Mouse (Mus musculus) retina, embryonic 14.5 days (tissue): Measurements from ENCODE around the gene Smarca1.
A peak's percentile ranks its signal among the peaks of the same experiment; 100 is the strongest.

ENCODE experiments used
- DNase-seq: peaks from one replicate; pipeline ENCODE4 v3.0.0-alpha.2; 2015; ENCODE audit warnings: low spot score

The Smarca1 gene

GRCm38 (mm10) chrX:47892431-47893024 lies at the start of gene Smarca1:
Smarca1 (minus strand) TSS chrX:47892974.
- DNase-seq, result peak; percentile 10

DNA sequence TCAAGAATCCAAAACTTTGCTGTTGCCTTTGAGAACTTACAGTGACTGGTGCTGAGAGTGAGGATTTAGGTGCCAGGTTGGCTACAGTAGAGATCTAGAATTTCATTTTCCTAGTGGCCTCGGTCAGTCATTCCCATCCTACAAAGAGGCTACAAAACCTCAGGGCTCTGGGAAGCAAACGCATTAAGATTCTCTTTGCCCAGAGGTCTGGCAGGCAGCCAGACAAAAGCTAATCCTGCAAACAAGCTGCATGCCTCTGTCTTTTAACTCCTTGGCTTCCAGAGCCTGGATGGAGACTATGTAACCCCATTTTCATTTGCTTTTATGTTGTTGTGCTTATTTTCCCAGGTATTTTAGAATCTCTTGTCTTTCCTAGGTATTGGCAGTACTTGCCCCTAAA lies 45.0 kb upstream of the Smarca1 start:
- peak; percentile 22 for DNase-seq

GRCm38 (mm10) chrX:47936885-47937284 lies 44.1 kb upstream of the Smarca1 start:
- DNase-seq, result no peak

DNA sequence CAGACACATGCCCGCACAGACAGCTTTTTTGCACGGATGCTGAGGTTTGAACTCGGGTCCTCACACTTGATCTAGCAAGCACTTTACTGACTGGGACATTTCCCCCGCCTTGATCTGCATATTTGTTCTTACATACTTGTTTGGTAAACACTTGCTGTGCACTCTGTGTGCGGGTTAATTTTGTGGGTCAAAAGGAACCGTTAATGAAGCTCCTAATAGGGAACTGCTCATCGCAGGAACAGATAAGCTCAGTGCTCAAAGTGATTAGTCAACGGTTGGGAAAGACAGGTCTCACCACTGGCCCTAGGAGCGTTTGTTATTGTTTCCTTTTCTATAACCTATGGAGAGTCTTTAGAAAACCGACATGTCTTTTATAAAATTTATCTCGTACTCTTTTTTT lies 41.6 kb upstream of the Smarca1 start:
- no peak for DNase-seq

DNA sequence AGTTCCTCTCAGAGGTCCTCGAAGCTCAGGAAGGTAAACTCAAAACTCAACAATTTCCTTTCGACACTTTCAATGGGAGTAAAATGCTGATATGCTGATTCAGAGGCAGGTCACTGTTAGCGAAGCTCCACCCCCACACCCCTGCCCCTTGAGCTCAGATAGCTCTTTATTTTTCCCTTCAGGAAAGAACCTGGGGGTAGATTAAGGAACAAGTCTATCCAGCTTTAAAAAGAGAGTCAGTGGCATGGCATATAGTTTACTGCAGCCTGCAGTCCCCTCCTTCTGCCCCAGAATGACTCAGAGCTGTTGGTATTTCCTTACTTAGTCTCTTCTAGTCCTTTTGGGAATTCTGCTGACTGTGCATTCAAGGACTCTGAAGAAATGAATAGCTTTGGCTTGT lies 37.7 kb upstream of the Smarca1 start:
- no peak for DNase-seq

DNA sequence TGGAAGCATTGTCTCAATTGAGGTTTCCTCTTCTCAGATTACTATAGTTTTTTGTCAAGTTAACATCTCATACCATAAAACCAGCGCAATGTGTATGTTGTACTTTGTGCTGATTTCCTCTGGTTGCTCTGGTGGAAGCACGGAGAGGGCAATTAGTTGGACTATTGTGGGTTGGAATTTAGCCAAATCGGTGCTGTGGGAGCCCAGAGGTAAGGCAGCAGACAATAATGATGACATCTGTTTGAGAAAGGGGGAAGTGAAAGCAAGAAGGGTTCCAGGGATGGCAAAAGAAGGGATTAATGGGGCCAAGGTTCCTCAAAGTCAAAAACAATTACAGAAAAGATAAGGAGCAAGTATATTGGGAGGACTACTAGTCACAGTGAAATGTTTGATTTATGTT lies 35.2 kb upstream of the Smarca1 start:
- DNase-seq, result no peak

- no peak for DNase-seq
Measured at GRCm38 (mm10) chrX:47920541-47920940, 27.8 kb upstream of the Smarca1 start.

DNA sequence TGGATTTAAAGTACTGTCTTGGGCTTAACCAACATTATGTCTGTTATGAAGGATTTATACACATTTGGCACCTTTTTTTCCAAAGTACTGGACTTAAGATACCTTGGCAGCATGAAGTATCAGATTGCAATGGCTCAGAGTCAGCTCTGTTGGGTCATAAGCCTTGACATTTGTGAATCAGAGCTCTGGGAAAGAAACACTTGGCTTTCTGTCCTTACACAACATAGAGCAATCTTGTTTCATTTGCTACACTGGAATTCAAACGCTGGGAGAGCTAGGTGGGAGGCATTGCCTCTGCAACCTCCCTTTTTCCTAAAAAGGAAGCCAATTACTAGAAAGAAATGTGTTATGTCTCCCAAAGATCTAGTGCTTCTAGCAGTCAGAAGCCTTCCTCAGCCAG lies 24.1 kb upstream of the Smarca1 start:
- no peak for DNase-seq

DNA sequence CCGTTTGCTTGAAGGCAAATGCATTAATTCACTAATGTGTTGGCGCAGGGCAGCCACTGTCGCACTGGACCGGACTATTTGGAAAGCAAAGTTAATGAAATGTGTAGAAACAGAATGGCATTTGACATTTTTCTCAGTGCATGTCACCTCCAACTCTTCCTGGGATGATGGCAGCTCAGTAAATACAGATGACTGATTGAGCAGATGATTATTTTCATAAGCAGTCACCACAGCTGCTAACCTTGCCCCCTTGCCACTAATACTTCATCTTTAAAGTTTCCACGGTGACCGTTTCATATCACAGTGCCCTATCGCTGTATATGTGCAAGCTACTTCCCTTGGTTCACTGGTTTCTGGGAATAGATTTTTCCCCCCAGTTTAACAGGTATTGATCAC lies 20.8 kb upstream of the Smarca1 start:
- DNase-seq, result no peak

DNA sequence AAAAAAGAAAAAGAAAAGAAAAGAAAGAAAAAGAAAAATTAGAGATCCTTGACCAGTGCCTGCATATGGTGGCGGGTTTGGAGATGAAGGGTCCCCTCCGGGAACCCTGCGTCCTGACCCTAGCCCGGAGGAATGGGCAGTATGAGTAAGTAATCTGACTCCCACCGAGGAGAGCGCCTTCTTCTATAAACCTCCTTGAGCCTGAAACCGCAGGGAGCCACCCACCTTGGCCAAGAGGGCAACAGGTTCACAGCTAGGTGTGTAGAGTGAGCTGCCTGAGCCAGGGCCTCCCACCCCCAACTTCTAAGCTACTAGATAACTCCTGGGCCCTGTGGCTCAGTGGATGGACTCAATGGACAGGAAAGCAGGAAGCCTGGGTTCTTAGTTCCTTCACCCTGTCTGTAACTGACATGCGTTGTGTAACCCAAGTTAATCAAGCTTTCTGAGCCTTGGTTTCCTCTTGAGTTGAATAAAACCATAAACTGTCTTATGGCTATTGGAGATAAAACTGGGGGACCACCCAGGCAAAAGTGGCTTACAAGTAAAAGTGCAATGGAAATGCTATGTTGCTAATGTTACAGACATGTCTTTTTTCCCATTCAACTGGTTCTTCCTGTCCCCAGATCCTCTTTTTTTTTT lies 20.2 kb upstream of the Smarca1 start:
- no peak for DNase-seq

GRCm38 (mm10) chrX:47912306-47912792 lies 19.6 kb upstream of the Smarca1 start, which contains the start of gene Ocrl:
Ocrl (plus strand) TSS chrX:47912387.
- DNase-seq, result peak; percentile 78

DNA sequence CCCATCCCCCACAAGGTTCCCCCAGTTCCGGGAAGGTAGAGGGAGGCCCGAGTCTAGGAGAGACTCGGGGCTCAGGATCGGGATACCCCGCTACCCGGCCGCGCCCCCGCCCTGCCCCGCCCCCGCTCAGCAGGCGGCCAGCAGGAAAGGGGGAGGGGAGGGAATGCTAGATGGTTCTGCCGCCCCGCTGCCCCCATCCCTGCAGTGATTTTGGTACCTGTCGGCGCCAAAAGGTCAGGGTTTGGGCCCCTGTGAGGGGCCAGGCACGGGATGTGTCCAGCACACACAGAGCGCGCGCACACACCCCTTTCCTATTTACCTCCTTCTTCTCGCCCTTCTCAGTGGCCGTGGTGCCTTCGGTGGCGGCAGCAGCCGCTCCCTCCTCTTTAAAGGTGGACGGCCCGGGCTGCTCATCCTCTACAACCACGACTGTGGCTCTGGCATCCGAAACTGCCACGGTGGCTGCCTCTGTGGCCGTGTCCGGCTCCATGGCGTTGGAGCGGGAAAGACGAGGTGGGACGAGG lies 805 bp downstream of the Smarca1 start:
- peak; percentile 32 for DNase-seq

GRCm38 (mm10) chrX:47891243-47891906 lies 1.4 kb downstream of the Smarca1 start:
- no peak for DNase-seq

- DNase-seq, result no peak
Measured at GRCm38 (mm10) chrX:47887401-47887800, 5.4 kb downstream of the Smarca1 start.

- no peak for DNase-seq
Measured at GRCm38 (mm10) chrX:47882813-47883212, 10.0 kb downstream of the Smarca1 start.

DNA sequence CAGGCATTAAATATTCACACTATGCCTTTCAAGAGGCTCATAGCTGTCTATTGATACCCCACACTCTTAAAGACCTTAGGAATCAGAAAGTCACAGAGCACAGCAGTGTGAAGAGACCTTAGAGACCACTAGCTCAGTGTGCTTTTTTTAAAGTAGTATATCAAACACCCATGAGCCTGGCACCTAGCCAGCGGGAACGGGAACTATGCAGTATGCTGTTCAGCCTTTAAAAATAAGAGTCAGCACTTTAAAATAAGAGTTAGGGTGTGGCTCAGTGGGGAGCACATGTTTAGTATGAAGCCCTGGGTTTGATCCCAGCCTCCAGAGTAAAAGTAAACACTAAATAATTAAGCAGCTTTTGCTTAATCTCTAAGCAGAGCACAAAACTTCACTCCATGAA lies 12.7 kb downstream of the Smarca1 start:
- no peak for DNase-seq

GRCm38 (mm10) chrX:47858544-47858943 lies 34.2 kb downstream of the Smarca1 start:
- DNase-seq, result no peak

DNA sequence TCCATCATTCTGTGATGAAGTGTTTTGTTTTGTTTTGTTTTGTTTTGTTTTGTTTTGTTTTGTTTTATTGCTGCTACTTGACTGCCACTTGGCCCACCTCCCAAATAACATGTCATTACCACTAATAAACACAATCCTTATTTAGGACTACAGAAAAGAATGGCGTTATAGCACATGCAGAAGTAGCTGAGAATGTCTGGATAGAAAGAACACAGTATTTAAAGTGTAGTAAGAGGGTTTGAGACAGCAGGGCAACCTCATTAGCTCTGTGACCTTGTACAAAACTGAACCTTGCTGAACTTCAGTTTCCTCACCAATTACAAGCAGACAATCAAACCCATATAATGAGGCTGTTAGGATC lies 57.0 kb downstream of the Smarca1 start:
- no peak for DNase-seq

DNA sequence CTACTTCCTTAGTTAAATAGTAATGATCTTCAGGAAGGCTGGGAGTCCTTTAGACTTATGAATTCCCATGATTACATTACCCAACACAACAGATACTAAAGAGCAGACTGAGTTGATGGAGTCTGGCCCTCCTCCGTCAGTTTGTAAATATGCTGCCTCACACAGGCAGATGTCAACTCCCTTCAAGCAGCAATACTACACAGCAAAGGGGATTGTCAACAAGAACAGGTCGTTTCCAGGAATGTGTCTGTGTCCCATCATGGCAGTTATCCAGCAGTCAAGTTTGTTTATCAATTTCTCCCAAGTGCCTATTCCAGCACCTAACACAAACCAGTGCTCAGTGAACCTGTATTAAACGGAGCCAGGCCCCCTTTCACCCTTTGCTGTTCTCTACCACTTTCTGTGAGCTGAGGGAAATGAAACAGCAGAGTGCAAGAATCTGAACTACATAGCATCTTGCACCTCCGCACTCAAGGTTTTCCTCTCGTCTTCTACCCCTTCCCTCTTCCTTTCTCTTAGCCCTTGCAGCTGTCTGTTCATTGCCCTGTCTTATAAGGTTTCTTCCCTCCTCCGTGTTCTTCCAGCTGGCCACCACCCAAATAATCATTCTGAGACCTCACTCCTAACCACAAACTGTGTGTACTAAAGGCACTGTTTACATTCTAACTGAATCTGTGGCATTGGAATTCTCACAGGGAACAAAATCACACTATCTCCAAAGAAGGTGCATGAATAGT lies 57.5 kb downstream of the Smarca1 start:
- DNase-seq, result no peak

DNA sequence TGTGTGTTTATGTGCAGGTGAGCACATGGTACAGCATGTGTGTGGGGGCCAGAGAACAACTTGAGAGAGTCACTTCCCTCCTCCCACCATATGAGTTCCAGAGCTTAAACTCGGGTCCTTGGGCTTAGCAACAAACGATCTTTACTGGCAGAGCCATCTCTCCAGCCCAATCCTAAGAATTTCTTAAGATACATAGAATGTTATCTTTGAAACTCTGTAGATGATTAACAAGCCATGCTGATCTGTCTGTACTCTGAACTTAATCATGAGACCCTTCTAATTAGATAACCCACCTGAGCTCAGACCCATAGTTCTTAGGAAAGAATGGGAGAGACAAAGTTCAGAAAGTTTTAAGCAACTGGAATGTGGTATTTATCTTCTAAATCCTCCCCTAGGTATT lies 59.3 kb downstream of the Smarca1 start:
- no peak for DNase-seq

GRCm38 (mm10) chrX:47820566-47820965 lies 72.2 kb downstream of the Smarca1 start:
- DNase-seq, result peak; percentile 58

DNA sequence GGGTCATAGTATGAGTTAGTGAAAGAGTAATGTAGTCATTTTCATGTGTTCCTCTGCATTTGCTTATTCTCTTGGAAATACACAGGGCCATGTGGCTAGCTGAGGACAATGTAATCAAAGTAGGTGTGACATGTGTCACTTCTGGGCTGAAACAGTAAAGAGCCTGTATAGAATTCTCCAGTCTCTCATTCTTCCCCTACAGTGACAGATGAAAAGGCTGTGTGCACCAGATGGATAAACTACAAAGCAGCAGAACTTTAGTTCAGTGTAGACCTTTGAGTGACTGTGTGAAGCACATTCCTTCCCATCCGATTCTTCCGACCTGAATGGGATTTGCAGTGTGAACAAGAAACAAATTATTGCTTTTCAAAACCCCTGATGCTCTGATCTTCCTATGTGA lies 84.1 kb downstream of the Smarca1 start:
- DNase-seq, result no peak

DNA sequence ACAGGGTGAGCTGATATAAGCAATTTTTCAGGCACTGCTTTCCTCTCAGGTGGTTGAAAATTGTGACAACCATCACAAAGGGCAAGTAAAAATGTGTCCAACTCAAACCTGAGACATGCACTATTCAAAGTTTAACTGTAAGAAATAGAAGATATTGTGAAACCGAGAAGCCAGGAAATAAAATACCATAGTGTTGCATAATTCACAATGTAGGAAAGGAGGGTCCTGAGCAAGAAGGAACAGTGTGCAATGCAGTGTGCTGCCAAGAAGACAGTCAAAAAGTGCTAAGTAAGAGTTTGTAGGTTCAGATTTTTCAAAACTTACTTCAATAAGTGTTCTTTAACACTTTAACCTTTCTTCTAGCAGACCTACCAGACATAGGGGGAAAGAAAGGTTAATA lies 128.3 kb downstream of the Smarca1 start:
- no peak for DNase-seq
